Mouse (Mus musculus): ENCODE data around the gene Rnf214.

- TF ChIP-seq CTCF (IDR thresholded peaks at IDR 0.05; ENCODE audit: low read depth, low read length) (no peak), EP300 (IDR thresholded peaks at IDR 0.05; ENCODE audit: insufficient read depth, low read depth, low read length) (no peak), POLR2A (IDR thresholded peaks at IDR 0.05; ENCODE audit: insufficient read depth, low read length) (no peak)
Observed at GRCm38 (mm10) chr9:45851330-45851729, 55.4 kb downstream of the Rnf214 start.

Data from ES-Bruce4 (cell line).